Mouse (Mus musculus) mouse embryonic stem cell (cell line): ENCODE results near the gene Gtpbp1.

ENCODE experiments used
- in situ Hi-C, 2 experiments: fragments of 300-500 bp; cut with MboI; formaldehyde crosslinking; loops; 1 replicate in 1 of 2; 3 replicates in 1 of 2; pipeline ENCODE4 v1.14.3; 2019 to 2020; ENCODE audit warnings: low sequenced_read_pairs in 2 of 2, low pct_unique_long_range_greater_than_20kb in 1 of 2, mixed read lengths in 1 of 2; ENCODE audit not compliant: unreplicated experiment in 1 of 2

Gene Gtpbp1

GRCm38 (mm10) chr15:79708229-79708822 lies 17.7 kb downstream of the Gtpbp1 start:
- in situ Hi-C loops, result no loop called here

DNA sequence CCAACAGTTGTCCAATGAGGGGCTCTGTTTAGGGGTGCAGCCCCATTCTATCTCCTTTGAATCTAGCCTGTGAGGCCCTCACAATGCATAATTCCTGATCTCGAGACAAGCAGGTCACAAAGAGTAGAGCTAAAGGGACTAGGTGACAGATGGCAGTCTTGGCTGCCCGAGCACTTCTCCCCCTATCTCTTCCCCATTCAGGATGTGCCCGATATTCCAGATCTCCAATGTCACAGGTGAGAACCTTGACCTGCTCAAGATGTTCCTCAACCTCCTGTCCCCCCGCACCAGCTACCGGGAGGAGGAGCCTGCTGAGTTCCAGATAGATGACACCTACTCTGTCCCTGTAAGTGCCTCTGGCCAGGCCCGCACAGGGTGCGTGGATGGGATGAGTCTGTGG lies 25.0 kb downstream of the Gtpbp1 start:
- in situ Hi-C loops, result no loop called here

- in situ Hi-C loops, result no loop called here
Observed at GRCm38 (mm10) chr15:79716710-79717109, 26.1 kb downstream of the Gtpbp1 start.

GRCm38 (mm10) chr15:79720267-79720666 lies 29.6 kb downstream of the Gtpbp1 start:
- in situ Hi-C loops, result no loop called here

DNA sequence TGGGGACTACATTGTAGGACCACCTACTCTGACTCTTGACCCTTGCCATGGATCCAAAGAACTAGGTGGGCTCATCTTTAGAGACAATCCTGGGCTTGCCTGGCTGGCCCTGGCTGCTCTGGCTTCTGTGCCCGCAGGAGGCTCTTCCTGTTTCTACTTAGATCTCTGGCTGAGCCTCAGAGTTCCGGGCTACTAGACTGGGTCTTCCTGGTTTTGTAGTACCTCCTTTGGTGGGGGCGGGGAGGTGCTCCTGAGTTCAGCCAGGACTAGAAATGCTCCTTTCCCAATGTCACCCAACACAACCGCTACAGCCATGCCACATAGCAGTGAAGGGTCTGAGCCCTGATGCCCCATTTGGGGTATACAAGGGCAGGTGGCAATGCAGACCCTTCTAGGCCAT lies 30.2 kb downstream of the Gtpbp1 start:
- in situ Hi-C loops, result no loop called here

- in situ Hi-C loops, result no loop called here
Observed at GRCm38 (mm10) chr15:79723439-79723838, 32.8 kb downstream of the Gtpbp1 start.

- in situ Hi-C loops, result no loop called here
Observed at GRCm38 (mm10) chr15:79725190-79725789, 34.6 kb downstream of the Gtpbp1 start.

- in situ Hi-C loops, result no loop called here
Observed at GRCm38 (mm10) chr15:79727840-79728239, 37.2 kb downstream of the Gtpbp1 start.

DNA sequence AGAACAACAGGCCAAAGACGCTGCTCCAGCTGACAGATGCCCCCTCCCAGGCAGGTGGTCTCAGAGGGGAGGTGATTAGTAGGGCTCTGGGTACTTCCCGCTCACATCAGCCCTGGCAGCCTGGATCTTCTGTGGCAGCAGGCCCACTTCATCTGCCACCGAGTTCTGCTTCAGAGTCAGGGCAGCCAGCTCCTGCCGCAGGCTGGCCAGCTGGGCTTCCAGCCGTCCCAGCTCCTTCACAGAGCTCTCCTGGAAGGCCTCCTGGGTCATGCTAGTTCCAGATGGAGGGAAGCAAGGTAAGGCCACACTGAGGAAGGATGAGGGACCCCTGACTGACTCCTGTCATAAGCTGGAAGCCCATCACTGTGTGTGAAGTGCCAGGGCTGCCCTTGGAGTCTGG lies 37.7 kb downstream of the Gtpbp1 start:
- in situ Hi-C loops, result no loop called here

DNA sequence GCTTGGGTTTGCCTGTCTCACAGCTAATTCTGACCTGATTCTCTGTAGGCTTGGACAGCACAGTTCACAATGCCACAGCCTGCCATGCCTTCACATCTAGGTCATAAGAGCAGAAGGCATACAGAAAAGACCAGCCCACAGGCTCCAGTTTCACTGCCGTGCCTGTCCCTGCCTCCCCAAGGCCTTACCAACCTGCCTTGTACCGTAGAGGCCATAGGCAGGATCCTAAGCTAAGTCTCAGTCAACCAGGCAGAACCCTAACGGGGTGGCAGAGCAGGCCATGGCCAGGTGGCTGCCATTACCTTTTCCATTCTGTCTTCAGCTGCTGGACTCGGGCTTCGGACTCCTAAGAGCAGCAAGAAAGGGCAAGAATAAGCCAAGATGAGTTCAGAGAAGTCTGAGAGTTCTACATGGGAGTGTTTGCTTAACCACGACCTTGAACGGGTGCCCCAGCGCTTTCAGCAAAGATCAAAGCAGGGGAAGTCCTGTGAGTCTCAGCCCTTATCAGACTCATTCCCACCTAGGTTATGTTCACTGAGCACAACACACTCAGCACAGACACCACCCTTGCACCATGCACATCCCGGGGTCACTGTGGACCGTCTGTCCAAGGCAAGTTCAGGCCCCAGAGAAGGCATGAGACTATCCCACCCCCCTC lies 38.2 kb downstream of the Gtpbp1 start:
- in situ Hi-C loops, result no loop called here

- in situ Hi-C loops, result no loop called here
Observed at GRCm38 (mm10) chr15:79731554-79731953, 40.9 kb downstream of the Gtpbp1 start.

GRCm38 (mm10) chr15:79733192-79733591 lies 42.5 kb downstream of the Gtpbp1 start:
- in situ Hi-C loops, result no loop called here

- in situ Hi-C loops, result no loop called here
Observed at GRCm38 (mm10) chr15:79733640-79734039, 43.0 kb downstream of the Gtpbp1 start.

DNA sequence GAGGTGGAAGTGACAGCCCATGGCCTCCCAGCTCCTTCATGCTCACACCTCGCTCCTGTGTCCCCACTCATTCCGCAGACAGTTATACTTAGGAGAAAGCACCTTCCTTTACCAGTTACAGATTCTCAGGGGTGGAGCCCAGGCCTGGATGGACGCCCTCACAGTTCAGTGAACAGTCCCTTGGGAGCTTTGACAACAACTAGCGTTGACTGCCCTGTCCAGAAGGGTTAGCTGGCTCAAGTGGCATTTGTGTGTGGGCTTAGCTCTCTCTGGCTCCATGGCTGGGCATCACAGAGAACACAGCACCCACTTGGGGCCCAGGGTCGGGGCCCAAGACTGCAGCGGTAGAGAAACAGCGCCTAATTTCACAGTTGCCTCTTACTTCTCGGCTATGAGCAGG lies 43.7 kb downstream of the Gtpbp1 start:
- in situ Hi-C loops, result no loop called here

- in situ Hi-C loops, result no loop called here
Observed at GRCm38 (mm10) chr15:79740739-79741138, 50.1 kb downstream of the Gtpbp1 start.

DNA sequence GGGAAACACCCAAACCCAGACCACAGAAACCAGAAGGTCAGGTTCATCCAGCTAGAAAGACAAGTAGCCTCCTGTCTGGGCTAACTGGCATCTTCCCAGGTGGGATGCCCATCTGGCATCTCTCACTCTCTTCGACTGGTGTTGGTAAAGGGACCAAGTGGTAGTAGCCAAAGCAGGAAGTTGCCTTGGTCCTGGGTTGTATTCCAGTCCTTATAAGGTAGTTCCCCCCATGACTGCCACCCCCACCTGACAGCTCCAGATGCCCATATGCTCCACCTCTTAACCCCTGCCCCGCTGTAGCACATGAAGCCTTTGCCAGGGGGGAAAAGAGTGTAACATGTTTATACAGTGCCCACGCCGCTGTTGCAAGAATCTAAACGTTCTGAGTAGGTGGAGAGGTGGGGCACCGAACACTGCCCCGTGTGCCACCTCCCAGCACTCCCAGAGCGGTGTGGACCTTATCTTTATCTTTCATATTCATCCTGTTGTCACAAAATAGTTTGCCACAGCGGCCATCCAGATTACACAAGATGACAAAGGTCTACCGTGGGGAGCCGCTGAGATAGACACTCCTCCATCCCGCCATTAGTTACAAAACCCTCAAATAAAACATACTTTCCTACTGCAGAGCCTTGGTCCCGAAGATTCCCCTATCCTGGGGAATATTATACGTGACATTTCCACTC lies 50.7 kb downstream of the Gtpbp1 start:
- in situ Hi-C loops, result no loop called here

DNA sequence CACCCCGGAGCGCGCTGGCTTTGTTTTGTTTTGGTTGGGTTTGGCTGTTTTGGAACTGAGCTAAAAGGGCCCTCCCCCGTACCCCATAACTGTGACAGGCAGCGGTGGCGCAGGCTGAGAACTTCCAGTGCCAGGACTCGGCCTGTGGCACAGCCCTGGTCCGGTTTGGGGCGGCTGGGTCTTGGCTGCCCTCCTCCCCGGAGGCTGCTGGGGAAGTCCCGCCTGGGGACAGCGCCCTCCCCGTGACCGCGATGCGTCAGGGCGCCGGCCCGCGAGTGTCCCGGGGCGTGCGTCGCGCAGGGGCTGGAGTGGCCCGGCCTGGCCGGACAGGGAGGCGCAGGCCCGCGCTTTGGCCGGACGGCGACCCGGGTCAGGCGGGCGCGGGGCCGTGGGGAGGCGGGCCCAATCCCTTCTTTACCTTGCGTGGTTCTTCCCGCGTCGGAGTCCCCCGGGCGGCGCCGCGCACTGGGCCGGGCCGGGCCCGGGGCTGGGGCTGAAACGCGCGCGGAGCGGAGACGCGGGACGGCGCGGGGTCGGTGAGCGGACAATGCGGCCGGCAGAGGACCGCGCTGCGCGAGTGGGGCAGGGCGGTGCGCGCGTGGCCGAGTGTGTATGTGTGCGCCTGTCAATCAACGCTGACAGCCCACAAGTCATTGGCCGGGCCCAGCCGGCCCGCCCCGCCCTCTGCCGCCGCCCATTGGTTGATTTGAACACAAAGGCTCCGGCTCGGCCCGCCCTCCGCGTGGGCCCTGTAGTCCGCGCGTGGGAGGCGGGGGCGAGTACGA lies 51.5 kb downstream of the Gtpbp1 start, which contains the start of gene Sun2:
Gene Sun2, minus strand, starts transcription at position 616 of the 785 bp plus-strand sequence.
- in situ Hi-C loops, result no loop called here

- in situ Hi-C loops, result no loop called here
Observed at GRCm38 (mm10) chr15:79742706-79743023, 52.0 kb downstream of the Gtpbp1 start.

GRCm38 (mm10) chr15:79744001-79744400 lies 53.4 kb downstream of the Gtpbp1 start:
- in situ Hi-C loops, result no loop called here
